Mouse (Mus musculus) olfactory bulb, adult 2 months (tissue): ENCODE data around the gene Tlnrd1. TPM values are rescaled to one million over a fixed set of nuclear protein-coding genes. Genes with fewer than 3 reads are reported as not detected.
A peak's percentile ranks its signal among the peaks of the same experiment; 100 is the strongest.

ENCODE experiments used
- H3K27ac ChIP-seq: fragments of 200-500 bp; 2 replicates; pipeline ENCODE4 v1.5.1; 2012; ENCODE audit warnings: low read depth, low read length; ENCODE audit not compliant: insufficient read depth
- H3K4me1 ChIP-seq: fragments of 200-500 bp; 2 replicates; pipeline ENCODE4 v1.6.1; 2012; ENCODE audit warnings: low read length; ENCODE audit not compliant: control insufficient read depth, insufficient read depth
- H3K4me3 ChIP-seq: fragments of 200-500 bp; 2 replicates; pipeline ENCODE4 v1.5.1; 2012; ENCODE audit warnings: mild to moderate bottlenecking, low read depth, low read length, moderate library complexity; ENCODE audit not compliant: insufficient read depth
- CTCF ChIP-seq: fragments of 200-500 bp; IDR thresholded peaks from 2 replicates; pipeline ENCODE4 v1.5.1; 2012; ENCODE audit warnings: low read depth, mild to moderate bottlenecking, low read length, moderate library complexity; ENCODE audit not compliant: insufficient read depth
- POLR2A ChIP-seq: fragments of 200-500 bp; IDR thresholded peaks from 2 replicates; pipeline ENCODE4 v1.6.1; 2012; ENCODE audit warnings: mild to moderate bottlenecking, low read depth, low read length, moderate library complexity; ENCODE audit not compliant: insufficient read depth
- WGBS: fragments of 180-500 bp; shearing (Covaris S2); methylation state at CpG from one replicate; pipeline ENCODE4 v1.1.7; 2018; 5-methylcytosine and 5-hydroxymethylcytosine counted together
- polyA plus RNA-seq: library from polyadenylated mRNA; stranded (reverse); fragments of >200 nt; gene quantifications from 2 replicates; pipeline ENCODE4 v1.2.4, GENCODE M21; 2012; ENCODE audit warnings: low replicate concordance; ENCODE audit not compliant: missing spikeins, insufficient read depth, insufficient read length

Gene Tlnrd1
- polyA plus RNA-seq, 1 experiment, result not detected

DNA sequence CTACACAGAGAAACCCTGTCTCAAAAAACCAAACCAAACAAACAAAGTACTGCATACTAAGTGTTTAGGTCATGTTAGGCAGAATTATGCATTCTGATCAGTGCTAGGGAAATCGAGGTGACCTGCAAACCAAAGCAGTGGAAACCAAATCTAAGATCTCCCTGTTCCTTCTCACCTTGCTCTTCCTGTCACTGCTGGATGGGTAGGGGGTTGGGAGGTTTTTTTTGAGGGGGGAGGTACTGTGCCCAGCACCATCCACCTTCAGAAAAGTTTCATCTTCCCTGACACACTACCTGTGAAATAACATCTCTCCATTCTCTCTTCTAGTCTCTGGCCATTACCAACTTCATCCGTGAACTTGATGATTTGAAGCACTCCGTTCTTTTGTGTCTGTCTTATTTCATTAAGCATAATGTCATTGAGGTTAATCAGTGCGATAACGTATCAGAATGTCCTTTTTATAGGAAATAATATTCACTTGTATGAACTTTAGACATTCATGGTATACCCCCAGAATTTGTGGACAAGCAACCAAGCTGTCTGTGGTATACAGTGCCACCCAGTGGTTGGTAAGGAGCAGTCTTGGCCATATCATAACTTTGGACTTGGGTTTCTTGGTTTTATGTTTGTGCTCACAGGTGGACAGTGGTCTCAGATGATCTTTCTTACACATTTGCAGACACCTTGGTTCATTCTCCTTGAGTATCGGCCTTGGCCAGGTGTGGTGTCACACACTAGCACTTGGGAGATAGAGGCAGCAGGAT lies 2.4 kb upstream of the Tlnrd1 start:
- WGBS, result 95% methylated on average over 6 of the region's 6 CpGs
- TF ChIP-seq CTCF (no peak), POLR2A (no peak)

DNA sequence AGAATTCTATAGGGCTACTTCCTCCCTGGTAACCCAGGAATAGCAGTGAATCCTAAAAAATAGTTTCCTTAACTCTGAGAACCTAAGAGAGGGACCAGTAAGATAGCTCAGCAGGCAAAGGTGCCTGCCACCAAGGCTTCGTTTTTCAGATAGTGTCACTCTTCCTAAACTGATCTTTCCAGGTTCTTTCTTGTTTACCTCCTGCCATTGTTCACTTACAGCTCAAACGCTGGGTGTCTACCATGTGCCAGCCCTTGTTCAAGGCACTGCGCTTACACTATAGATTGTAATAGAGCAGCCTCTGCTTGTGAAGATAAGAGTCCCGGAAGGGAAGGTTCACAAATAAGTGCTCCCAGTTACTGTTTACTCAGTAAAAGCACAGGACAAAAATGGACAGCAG lies 1.7 kb upstream of the Tlnrd1 start:
- TF ChIP-seq CTCF (no peak), POLR2A (no peak)
- peaks cover 9% of the 10 kb centered on the region for H3K4me1 ChIP-seq
- H3K27ac ChIP-seq, result no peak overlapping the region
- WGBS, result 93% methylated on average over 4 of the region's 4 CpGs
- H3K4me3 ChIP-seq, result no peak overlapping the region

More for the DNA sequence above, 2.4 kb upstream of the Tlnrd1 start:
- Histone ChIP-seq H3K4me1 (peaks cover 9% of the 10 kb centered on the region), H3K4me3 (no peak overlapping the region), H3K27ac (no peak overlapping the region)

DNA sequence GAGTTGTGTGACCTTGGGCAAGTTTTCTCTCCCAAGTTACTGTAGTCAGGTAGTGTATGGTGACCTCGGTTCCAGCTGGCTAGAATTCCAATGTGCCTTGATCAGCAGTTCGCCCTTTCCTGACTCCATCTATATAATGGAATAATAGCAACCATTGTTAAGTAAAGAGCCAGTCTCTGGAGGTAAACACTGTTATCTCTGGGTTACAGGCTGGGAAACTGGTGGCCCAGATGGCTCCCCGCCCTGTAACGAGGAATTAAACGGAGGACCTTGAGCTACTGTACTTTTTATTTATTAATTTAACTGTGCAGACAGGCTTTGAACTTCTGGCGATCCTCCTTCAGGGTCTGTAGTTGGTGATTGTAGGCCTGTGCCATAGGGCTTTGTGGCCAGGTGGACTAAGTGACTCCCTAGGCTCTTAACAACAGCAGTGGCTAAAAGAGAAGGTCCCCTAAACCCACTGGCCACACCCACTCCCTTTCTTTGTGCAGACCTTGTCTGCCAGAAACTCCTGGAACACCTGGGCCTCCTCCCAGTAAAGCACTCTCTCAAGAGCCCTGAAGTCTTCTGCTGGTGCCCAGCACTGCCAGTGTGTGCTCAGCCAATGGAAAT lies 922 bp upstream of the Tlnrd1 start:
- 50% methylated on average over 6 of the region's 6 CpGs for WGBS
- Histone ChIP-seq H3K4me3 (peak overlapping the region; percentile 74), H3K4me1 (peaks cover 9% of the 10 kb centered on the region), H3K27ac (0 out of 2 replicates have a peak overlapping the region, but pooled peaks have one; percentile 89)
- TF ChIP-seq CTCF (no peak), POLR2A (no peak)

GRCm38 (mm10) chr7:83883276-83884020 lies 657 bp downstream of the Tlnrd1 start:
- no peak for TF ChIP-seq POLR2A
- TF ChIP-seq CTCF, result no peak
- WGBS, result under 1% methylated on average over 90 of the region's 91 CpGs
- peaks cover 9% of the 10 kb centered on the region for H3K4me1 ChIP-seq
- H3K4me3 ChIP-seq, result peak overlapping the region; percentile 74
- peak overlapping the region; percentile 89 for H3K27ac ChIP-seq

DNA sequence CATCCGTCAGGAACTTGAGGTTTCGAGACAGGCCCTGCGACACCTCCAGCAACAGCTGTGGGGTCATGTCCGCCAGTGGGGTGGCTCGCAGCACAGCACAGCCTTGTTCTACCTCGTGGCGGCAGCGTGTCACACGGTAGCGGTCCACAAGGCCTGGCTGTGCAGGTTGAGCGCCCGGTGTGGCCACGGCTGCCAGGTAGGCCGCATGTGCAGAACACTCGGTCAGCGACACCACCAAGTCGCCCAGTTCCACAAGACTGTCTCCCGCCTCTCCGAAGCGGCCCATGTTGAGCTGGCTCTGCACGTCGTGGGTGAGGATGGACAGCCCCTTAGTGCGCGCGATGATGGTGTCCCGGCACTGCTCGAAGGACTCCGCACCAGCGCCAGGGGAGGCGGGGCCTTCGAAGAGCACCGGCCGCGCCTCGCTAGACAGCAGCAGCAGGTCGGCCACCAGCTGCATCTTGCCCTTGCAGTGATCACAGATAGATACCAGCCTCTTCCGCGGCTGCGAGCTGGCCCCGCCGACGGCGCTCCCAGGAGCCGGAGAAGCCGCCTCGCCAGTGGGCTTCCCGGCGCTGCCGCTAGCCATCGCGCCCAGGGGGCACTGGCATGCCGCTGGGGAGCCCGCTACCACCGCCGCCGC lies 1.4 kb downstream of the Tlnrd1 start:
- 24% methylated on average over 56 of the region's 56 CpGs for WGBS
- Histone ChIP-seq H3K4me3 (peak overlapping the region; percentile 74), H3K27ac (0 out of 2 replicates have a peak overlapping the region, but pooled peaks have one; percentile 89), H3K4me1 (peaks cover 9% of the 10 kb centered on the region)
- no peak for TF ChIP-seq POLR2A

- Histone ChIP-seq H3K4me3 (peak overlapping the region; percentile 74), H3K4me1 (peaks cover 9% of the 10 kb centered on the region), H3K27ac (no peak overlapping the region)
- WGBS, result 91% methylated on average over 35 of the region's 35 CpGs
- TF ChIP-seq POLR2A (no peak), CTCF (no peak)
Observed at GRCm38 (mm10) chr7:83882150-83882632, 1.9 kb downstream of the Tlnrd1 start.

DNA sequence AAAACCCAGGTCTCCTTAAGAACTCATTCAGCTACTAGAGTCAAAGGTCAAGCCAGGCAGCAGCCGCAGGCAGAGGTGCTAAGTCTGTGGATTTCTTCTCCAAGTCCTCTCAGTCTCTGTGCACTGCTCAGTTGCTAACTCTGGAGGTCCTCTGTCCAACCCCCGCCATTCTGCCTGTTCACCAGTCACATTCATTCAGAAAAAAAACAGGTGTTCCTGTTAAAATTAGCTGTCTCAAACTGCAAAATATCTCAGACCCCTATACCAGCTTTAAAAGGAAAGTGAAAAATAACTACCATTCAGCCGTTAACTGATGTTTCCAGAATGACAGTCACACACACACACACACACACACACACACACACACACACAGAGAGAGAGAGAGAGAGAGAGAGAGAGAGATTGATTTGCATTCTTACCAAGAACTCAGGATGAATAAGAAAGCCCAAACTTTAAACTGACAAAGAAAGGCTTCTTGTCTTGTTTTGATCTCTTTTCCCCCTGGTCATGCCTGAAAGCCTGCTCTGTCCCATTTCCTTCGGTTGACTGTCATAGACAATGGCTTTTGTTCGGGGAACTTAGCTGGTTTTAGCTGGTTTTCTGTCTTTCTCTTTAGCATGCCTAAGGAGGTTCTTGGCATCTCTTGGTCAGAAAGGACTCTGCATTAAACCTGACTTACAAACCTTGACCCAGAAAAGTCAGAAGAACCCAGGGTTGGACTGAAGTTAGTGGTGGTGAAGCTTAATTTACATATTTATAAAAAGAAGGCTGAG lies 5.2 kb downstream of the Tlnrd1 start:
- no peak overlapping the region for H3K4me3 ChIP-seq
- 19% methylated on average over 5 of the region's 5 CpGs for WGBS
- peaks cover 9% of the 10 kb centered on the region for H3K4me1 ChIP-seq
- peak overlapping the region; percentile 42; the same call in 1 of the 2 replicates for H3K27ac ChIP-seq
- TF ChIP-seq POLR2A, result no peak
- TF ChIP-seq CTCF, result no peak

- 84% methylated on average over 3 of the region's 3 CpGs for WGBS
- H3K4me1 ChIP-seq, result peaks cover 1% of the 10 kb centered on the region
- H3K27ac ChIP-seq, result no peak overlapping the region
- no peak overlapping the region for H3K4me3 ChIP-seq
- TF ChIP-seq CTCF, result no peak
- TF ChIP-seq POLR2A, result no peak
Observed at GRCm38 (mm10) chr7:83877088-83877487, 7.0 kb downstream of the Tlnrd1 start.
